Mouse (Mus musculus) hindbrain, embryonic 16.5 days (tissue): ENCODE measurements around the gene Tedc1. TPM values are rescaled to one million over a fixed set of nuclear protein-coding genes. Genes with fewer than 3 reads are reported as not detected.

Experiments used
- ATAC-seq: fragments of 200-750 bp; cut with Nextera tagmentation; 2 replicates; pipeline ENCODE4 v1.8.0; 2017; ENCODE audit warnings: moderate TSS enrichment, moderate library complexity
- H3K27ac ChIP-seq: fragments of 300-500 bp; sonication (generic); 2 replicates; pipeline ENCODE4 v1.5.1; 2014; ENCODE audit warnings: low read depth, mild to moderate bottlenecking, control low read depth, low read length, moderate library complexity
- H3K27me3 ChIP-seq: fragments of 300-500 bp; sonication (generic); replicated peaks from 2 replicates; pipeline ENCODE4 v1.6.1; 2014; ENCODE audit warnings: low read length; ENCODE audit not compliant: control insufficient read depth, insufficient read depth
- H3K36me3 ChIP-seq: fragments of 300-500 bp; sonication (generic); 2 replicates; pipeline ENCODE4 v1.6.1; 2014; ENCODE audit warnings: mild to moderate bottlenecking, low read length, moderate library complexity, mixed read lengths; ENCODE audit not compliant: control insufficient read depth, insufficient read depth
- H3K4me1 ChIP-seq: fragments of 300-500 bp; sonication (generic); 2 replicates; pipeline ENCODE4 v1.6.1; 2014; ENCODE audit warnings: low read depth, low read length; ENCODE audit not compliant: control insufficient read depth, insufficient read depth
- H3K4me2 ChIP-seq: fragments of 300-500 bp; sonication (generic); 2 replicates; pipeline ENCODE4 v1.6.1; 2014; ENCODE audit warnings: mild to moderate bottlenecking, low read length, control low read depth, moderate library complexity
- H3K4me3 ChIP-seq: fragments of 300-500 bp; sonication (generic); 2 replicates; pipeline ENCODE4 v1.5.1; 2014; ENCODE audit warnings: mild to moderate bottlenecking, low read length, control low read depth, moderate library complexity
- H3K9ac ChIP-seq: fragments of 300-500 bp; sonication (generic); 2 replicates; pipeline ENCODE4 v1.6.1; 2014; ENCODE audit warnings: low read depth, mild to moderate bottlenecking, control low read depth, low read length, moderate library complexity
- H3K9me3 ChIP-seq: fragments of 300-500 bp; sonication (generic); 2 replicates; pipeline ENCODE4 v1.6.1; 2014; ENCODE audit warnings: mild to moderate bottlenecking, low read length, moderate library complexity; ENCODE audit not compliant: control insufficient read depth
- WGBS: fragments of 180-500 bp; shearing (Covaris S2); extraction: QIAGEN DNeasy Blood & Tissue Kit; methylation state at CpG from one replicate; pipeline ENCODE4 v1.1.7; 2014; 5-methylcytosine and 5-hydroxymethylcytosine counted together
- polyA plus RNA-seq: library from polyadenylated mRNA; unstranded; fragments of >200 nt; fragmentation: Nextera tagmentation; extraction: Ambion mirVana; gene quantifications from 2 replicates; pipeline ENCODE4 v1.2.1, GENCODE M21; 2015

Gene Tedc1
- polyA plus RNA-seq, 1 experiment from 2014 or later: 14.5 TPM

- Histone ChIP-seq H3K4me1 (peaks cover 38% of the 10 kb centered on the region), H3K9me3 (no peaks in the 10 kb centered on the region), H3K9ac (no peak overlapping the region), H3K27me3 (no peaks in the 10 kb centered on the region), H3K4me2 (no peak overlapping the region), H3K4me3 (no peak overlapping the region), H3K27ac (no peak overlapping the region), H3K36me3 (peaks cover 31% of the 10 kb centered on the region)
- 76% methylated on average over 6 of the region's 6 CpGs for WGBS
- no peak for ATAC-seq
These were observed 17.9 kb upstream of the Tedc1 start for GRCm38 (mm10) chr12:113138291-113138690.

GRCm38 (mm10) chr12:113138901-113139864, 17.0 kb upstream of the Tedc1 start:
- Histone ChIP-seq H3K9ac (peak overlapping the region; percentile 75), H3K4me1 (peaks cover 38% of the 10 kb centered on the region), H3K36me3 (peaks cover 22% of the 10 kb centered on the region), H3K4me3 (peak overlapping the region; percentile 60), H3K4me2 (peak overlapping the region; percentile 69), H3K9me3 (no peaks in the 10 kb centered on the region), H3K27ac (peak overlapping the region; percentile 77), H3K27me3 (no peaks in the 10 kb centered on the region)
- 28% methylated on average over 11 of the region's 11 CpGs for WGBS
- peak; percentile 0 for ATAC-seq

- Histone ChIP-seq H3K4me2 (peak within 1 kb of the TSS; percentile 69), H3K4me3 (peak within 1 kb of the TSS; percentile 60), H3K27me3 (no peaks in the 10 kb centered on the region), H3K36me3 (peaks cover 16% of the 10 kb centered on the region), H3K9ac (peak within 1 kb of the TSS; percentile 75), H3K4me1 (peaks cover 38% of the 10 kb centered on the region), H3K9me3 (no peaks in the 10 kb centered on the region), H3K27ac (peak within 1 kb of the TSS; percentile 77)
- under 1% methylated on average over 54 of the region's 68 CpGs for WGBS
- peak; percentile 83 for ATAC-seq
These were observed 16.2 kb upstream of the Tedc1 start, which contains the start of gene Crip2 for GRCm38 (mm10) chr12:113139908-113140615. Gene Crip2 (plus strand): TSS chr12:113140236.

GRCm38 (mm10) chr12:113140616-113141411, 15.4 kb upstream of the Tedc1 start:
- Histone ChIP-seq H3K27me3 (no peaks in the 10 kb centered on the region), H3K4me3 (peak overlapping the region; percentile 60), H3K4me2 (peak overlapping the region; percentile 69), H3K27ac (peak overlapping the region; percentile 77), H3K36me3 (peaks cover 8% of the 10 kb centered on the region), H3K9me3 (no peaks in the 10 kb centered on the region), H3K4me1 (peaks cover 38% of the 10 kb centered on the region), H3K9ac (peak overlapping the region; percentile 75)
- 1% methylated on average over 49 of the region's 49 CpGs for WGBS
- no peak for ATAC-seq

GRCm38 (mm10) chr12:113141531-113141973, 14.7 kb upstream of the Tedc1 start:
- peaks cover under 1% of the 10 kb centered on the region for H3K36me3 ChIP-seq
- peak overlapping the region; percentile 69 for H3K4me2 ChIP-seq
- peak overlapping the region; percentile 75 for H3K9ac ChIP-seq
- peak overlapping the region; percentile 60 for H3K4me3 ChIP-seq
- peak overlapping the region; percentile 77 for H3K27ac ChIP-seq
- 23% methylated on average over 8 of the region's 8 CpGs for WGBS
- H3K4me1 ChIP-seq: peaks cover 43% of the 10 kb centered on the region
- no peak for ATAC-seq
- H3K9me3 ChIP-seq: no peaks in the 10 kb centered on the region
- no peaks in the 10 kb centered on the region for H3K27me3 ChIP-seq

GRCm38 (mm10) chr12:113142021-113142975, 13.9 kb upstream of the Tedc1 start:
- 16% methylated on average over 15 of the region's 15 CpGs for WGBS
- peak overlapping the region; percentile 60 for H3K4me3 ChIP-seq
- H3K4me1 ChIP-seq: peaks cover 45% of the 10 kb centered on the region
- no peaks in the 10 kb centered on the region for H3K9me3 ChIP-seq
- H3K4me2 ChIP-seq: peak overlapping the region; percentile 69
- H3K27me3 ChIP-seq: no peaks in the 10 kb centered on the region
- peak; percentile 6 for ATAC-seq
- no peaks in the 10 kb centered on the region; the same call in 1 of the 2 replicates for H3K36me3 ChIP-seq
- peak overlapping the region; percentile 77 for H3K27ac ChIP-seq
- H3K9ac ChIP-seq: peak overlapping the region; percentile 75

- Histone ChIP-seq H3K9ac (peak overlapping the region; percentile 75), H3K9me3 (no peaks in the 10 kb centered on the region), H3K4me1 (peaks cover 47% of the 10 kb centered on the region), H3K27me3 (no peaks in the 10 kb centered on the region), H3K4me3 (peak overlapping the region; percentile 60), H3K36me3 (no peaks in the 10 kb centered on the region; the same call in 1 of the 2 replicates), H3K27ac (no peak overlapping the region; the same call in 1 of the 2 replicates), H3K4me2 (peak overlapping the region; percentile 69)
- 72% methylated on average over 7 of the region's 7 CpGs for WGBS
- ATAC-seq: no peak
These were observed 13.1 kb upstream of the Tedc1 start for GRCm38 (mm10) chr12:113143164-113143563.
